Mouse (Mus musculus) neural tube, embryonic 15.5 days (tissue): Measurements from ENCODE around the gene Mdk. TPM values are rescaled to one million over a fixed set of nuclear protein-coding genes. Genes with fewer than 3 reads are reported as not detected.

Experiments used
- ATAC-seq: fragments of 200-750 bp; cut with Nextera tagmentation; 2 replicates; pipeline ENCODE4 v1.8.0; 2017; ENCODE audit warnings: mild to moderate bottlenecking, moderate TSS enrichment, moderate library complexity; ENCODE audit not compliant: low FRiP score
- H3K27ac ChIP-seq: fragments of 300-500 bp; sonication (generic); replicated peaks from 2 replicates; pipeline ENCODE4 v1.5.1; 2015; ENCODE audit warnings: mild to moderate bottlenecking, inconsistent platforms
- H3K27me3 ChIP-seq: fragments of 300-500 bp; sonication (generic); replicated peaks from 2 replicates; pipeline ENCODE4 v1.6.1; 2015; ENCODE audit warnings: inconsistent platforms
- H3K36me3 ChIP-seq: fragments of 300-500 bp; sonication (generic); 2 replicates; pipeline ENCODE4 v1.6.1; 2015; ENCODE audit warnings: inconsistent platforms
- H3K4me1 ChIP-seq: fragments of 300-500 bp; sonication (generic); 2 replicates; pipeline ENCODE4 v1.6.1; 2015; ENCODE audit warnings: inconsistent platforms
- H3K4me2 ChIP-seq: fragments of 300-500 bp; sonication (generic); 2 replicates; pipeline ENCODE4 v1.6.1; 2015; ENCODE audit warnings: inconsistent platforms, mild to moderate bottlenecking, moderate library complexity
- H3K4me3 ChIP-seq: fragments of 300-500 bp; sonication (generic); replicated peaks from 2 replicates; pipeline ENCODE4 v1.5.1; 2015; ENCODE audit warnings: mild to moderate bottlenecking, inconsistent platforms
- H3K9ac ChIP-seq: fragments of 300-500 bp; sonication (generic); replicated peaks from 2 replicates; pipeline ENCODE4 v1.6.1; 2015; ENCODE audit warnings: mild to moderate bottlenecking, inconsistent platforms
- H3K9me3 ChIP-seq: fragments of 300-500 bp; sonication (generic); replicated peaks from 2 replicates; pipeline ENCODE4 v1.6.1; 2016; ENCODE audit warnings: inconsistent platforms
- WGBS: fragments of 180-500 bp; shearing (Covaris S2); methylation state at CpG from one replicate; pipeline ENCODE4 v1.1.7; 2015; ENCODE audit warnings: mixed read lengths; 5-methylcytosine and 5-hydroxymethylcytosine counted together
- polyA plus RNA-seq: library from polyadenylated mRNA; unstranded; fragments of >200 nt; fragmentation: Nextera tagmentation; extraction: Ambion mirVana; gene quantifications from 2 replicates; pipeline ENCODE4 v1.2.1, GENCODE M21; 2015

Gene Mdk
- polyA plus RNA-seq, 1 experiment from 2014 or later, result 161 TPM

DNA sequence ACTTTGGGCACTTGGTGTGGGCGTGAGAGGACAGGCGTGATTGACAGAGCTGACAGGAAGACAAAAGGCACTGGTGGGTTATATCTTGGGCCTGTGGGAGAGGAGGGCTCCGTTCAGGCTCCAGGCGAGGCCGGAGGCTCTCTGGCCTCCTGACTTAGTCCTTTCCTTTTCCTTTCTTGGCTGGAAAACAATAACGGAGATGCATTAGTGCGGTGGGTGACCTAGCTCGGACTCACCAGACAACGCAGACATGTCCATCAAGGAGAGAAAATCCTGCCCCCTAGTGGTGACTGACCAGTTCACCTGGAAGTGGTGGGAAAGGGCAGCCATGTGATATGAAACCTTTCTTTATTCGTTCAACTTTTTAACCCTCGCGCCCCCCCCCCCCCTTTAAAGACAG is 2.2 kb downstream of the Mdk start:
- peaks cover 5% of the 10 kb centered on the region; the same call in 1 of the 2 replicates for H3K27me3 ChIP-seq
- H3K9ac ChIP-seq, result peak overlapping the region; percentile 37; the same call in 1 of the 2 replicates
- ATAC-seq, result no peak
- H3K4me3 ChIP-seq, result peak overlapping the region; percentile 54
- H3K36me3 ChIP-seq, result no peaks in the 10 kb centered on the region; the same call in 1 of the 2 replicates
- H3K4me1 ChIP-seq, result peaks cover 40% of the 10 kb centered on the region
- no peaks in the 10 kb centered on the region for H3K9me3 ChIP-seq
- 10% methylated on average over 12 of the region's 12 CpGs for WGBS
- peak overlapping the region; percentile 81 for H3K4me2 ChIP-seq
- H3K27ac ChIP-seq, result no peak overlapping the region

DNA sequence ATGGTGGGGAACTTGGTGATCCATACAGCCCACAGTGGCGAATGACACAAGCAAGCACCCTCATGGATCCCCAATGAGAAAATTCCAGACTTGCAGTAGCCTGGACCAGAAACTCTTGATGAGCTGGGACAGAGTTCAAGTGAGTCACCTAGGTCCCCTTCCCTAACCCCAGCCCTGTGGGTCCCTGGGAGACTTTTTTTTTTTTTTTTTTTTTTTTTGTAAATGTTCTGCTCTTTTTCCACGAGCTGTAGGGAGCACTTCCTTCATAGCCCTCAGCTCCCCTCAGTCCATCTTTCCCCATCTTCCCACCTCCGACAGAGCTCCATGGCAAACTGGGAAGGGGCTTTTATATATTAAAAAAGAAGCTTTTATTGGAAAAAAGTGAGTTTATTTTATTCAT is 2.6 kb downstream of the Mdk start:
- Histone ChIP-seq H3K4me3 (no peak overlapping the region), H3K9me3 (no peaks in the 10 kb centered on the region), H3K27ac (no peak overlapping the region), H3K4me2 (peak overlapping the region; percentile 81), H3K27me3 (peaks cover 6% of the 10 kb centered on the region; the same call in 1 of the 2 replicates), H3K4me1 (peaks cover 40% of the 10 kb centered on the region), H3K9ac (0 out of 2 replicates have a peak overlapping the region, but pooled peaks have one; percentile 37), H3K36me3 (no peaks in the 10 kb centered on the region; the same call in 1 of the 2 replicates)
- 60% methylated on average over 3 of the region's 3 CpGs for whole genome bisulfite sequencing
- no peak for ATAC-seq

GRCm38 (mm10) chr2:91928534-91929350 is 3.4 kb downstream of the Mdk start:
- Histone ChIP-seq H3K27ac (no peak overlapping the region), H3K4me1 (peaks cover 43% of the 10 kb centered on the region), H3K4me3 (no peak overlapping the region), H3K4me2 (no peak overlapping the region), H3K9ac (no peak overlapping the region), H3K27me3 (peaks cover 11% of the 10 kb centered on the region), H3K9me3 (no peaks in the 10 kb centered on the region), H3K36me3 (no peaks in the 10 kb centered on the region)
- WGBS, result 71% methylated on average over 23 of the region's 23 CpGs
- ATAC-seq, result no peak

- H3K9me3 ChIP-seq, result no peaks in the 10 kb centered on the region
- H3K4me3 ChIP-seq, result no peak overlapping the region
- no peaks in the 10 kb centered on the region for H3K36me3 ChIP-seq
- H3K4me1 ChIP-seq, result peaks cover 46% of the 10 kb centered on the region
- ATAC-seq, result no peak
- no peak overlapping the region for H3K9ac ChIP-seq
- 45% methylated on average over 34 of the region's 34 CpGs for WGBS
- H3K4me2 ChIP-seq, result peak overlapping the region; percentile 31
- H3K27ac ChIP-seq, result no peak overlapping the region
- peaks cover 18% of the 10 kb centered on the region for H3K27me3 ChIP-seq
These were observed 4.1 kb downstream of the Mdk start for GRCm38 (mm10) chr2:91927826-91928533.

- no peak within 1 kb of the TSS for H3K4me3 ChIP-seq
- H3K9ac ChIP-seq, result no peak within 1 kb of the TSS
- H3K4me2 ChIP-seq, result peak within 1 kb of the TSS; percentile 31
- peaks cover 29% of the 10 kb centered on the region for H3K27me3 ChIP-seq
- H3K27ac ChIP-seq, result no peak within 1 kb of the TSS
- 93% methylated on average over 3 of the region's 3 CpGs for WGBS
- H3K9me3 ChIP-seq, result no peaks in the 10 kb centered on the region
- no peaks in the 10 kb centered on the region for H3K36me3 ChIP-seq
- H3K4me1 ChIP-seq, result peaks cover 46% of the 10 kb centered on the region
- no peak for ATAC-seq
These were observed 5.1 kb downstream of the Mdk start, which contains the start of gene Chrm4 for GRCm38 (mm10) chr2:91926949-91927348. TSS of gene Chrm4 (plus strand) at chr2:91927249.

- Histone ChIP-seq H3K36me3 (no peaks in the 10 kb centered on the region), H3K27ac (no peak overlapping the region), H3K4me2 (no peak overlapping the region), H3K4me1 (peaks cover 44% of the 10 kb centered on the region), H3K9me3 (no peaks in the 10 kb centered on the region), H3K9ac (no peak overlapping the region), H3K27me3 (peaks cover 42% of the 10 kb centered on the region), H3K4me3 (no peak overlapping the region)
- no peak for ATAC-seq
- 87% methylated on average over 15 of the region's 15 CpGs for whole genome bisulfite sequencing
These were observed 6.7 kb downstream of the Mdk start for GRCm38 (mm10) chr2:91925442-91925841.

GRCm38 (mm10) chr2:91924726-91925125 is 7.4 kb downstream of the Mdk start:
- 57% methylated on average over 1 of the region's 1 CpGs for WGBS
- no peak overlapping the region for H3K9ac ChIP-seq
- H3K4me1 ChIP-seq, result peaks cover 37% of the 10 kb centered on the region
- peaks cover 49% of the 10 kb centered on the region for H3K27me3 ChIP-seq
- no peaks in the 10 kb centered on the region for H3K9me3 ChIP-seq
- no peak for ATAC-seq
- H3K4me2 ChIP-seq, result no peak overlapping the region
- no peaks in the 10 kb centered on the region for H3K36me3 ChIP-seq
- H3K27ac ChIP-seq, result no peak overlapping the region
- no peak overlapping the region for H3K4me3 ChIP-seq

DNA sequence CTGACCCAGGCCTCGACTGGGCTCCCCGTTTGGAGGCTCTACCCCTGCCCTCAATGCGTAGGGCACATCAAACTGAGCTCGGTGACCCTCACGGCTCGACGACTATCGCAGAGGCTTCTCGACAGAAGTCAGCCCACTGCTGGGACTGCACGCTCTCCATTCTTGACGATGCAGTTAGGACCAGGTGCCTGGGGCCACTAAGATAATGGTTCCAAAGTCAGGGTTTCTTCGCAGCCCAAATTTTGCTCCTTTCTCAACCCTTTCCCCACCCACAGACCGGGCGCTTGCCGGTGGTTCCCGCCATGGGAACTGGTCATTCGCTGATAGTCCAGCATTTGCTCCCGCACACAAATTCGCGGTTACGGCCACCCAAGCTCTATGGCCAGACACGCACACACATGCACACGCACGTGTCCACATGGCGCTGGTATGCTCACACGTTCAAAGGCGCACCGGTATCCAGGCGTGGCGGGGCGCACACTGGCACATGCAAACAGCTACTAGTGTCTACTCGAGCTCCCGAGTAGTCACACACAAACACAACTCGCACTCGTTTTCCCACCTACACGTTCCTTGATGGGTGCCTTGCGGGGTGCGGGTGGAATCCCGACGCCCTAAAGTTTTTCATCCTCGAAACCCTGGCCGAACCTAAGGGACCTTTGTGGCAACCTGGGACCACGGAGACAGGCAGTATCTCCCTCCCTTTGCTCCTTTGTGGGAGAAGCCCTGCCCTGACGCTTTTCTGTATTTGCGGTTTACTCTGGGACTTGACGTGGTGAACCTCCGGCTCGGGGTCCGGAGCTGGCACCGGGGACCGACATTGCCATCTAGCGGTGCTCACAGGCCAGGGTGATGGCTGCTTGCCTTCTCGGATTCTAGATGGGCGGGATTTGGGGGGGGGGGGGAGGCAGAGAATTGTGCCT is 8.4 kb downstream of the Mdk start:
- Histone ChIP-seq H3K4me3 (peak overlapping the region; percentile 69), H3K27ac (no peak overlapping the region), H3K9ac (peak overlapping the region; percentile 12; the same call in 1 of the 2 replicates), H3K9me3 (no peaks in the 10 kb centered on the region), H3K4me1 (peaks cover 32% of the 10 kb centered on the region), H3K4me2 (peak overlapping the region; percentile 93), H3K36me3 (peaks cover 7% of the 10 kb centered on the region), H3K27me3 (peaks cover 53% of the 10 kb centered on the region)
- peak; percentile 17; the same call in 1 of the 2 replicates for ATAC-seq
- WGBS, result 3% methylated on average over 54 of the region's 54 CpGs

DNA sequence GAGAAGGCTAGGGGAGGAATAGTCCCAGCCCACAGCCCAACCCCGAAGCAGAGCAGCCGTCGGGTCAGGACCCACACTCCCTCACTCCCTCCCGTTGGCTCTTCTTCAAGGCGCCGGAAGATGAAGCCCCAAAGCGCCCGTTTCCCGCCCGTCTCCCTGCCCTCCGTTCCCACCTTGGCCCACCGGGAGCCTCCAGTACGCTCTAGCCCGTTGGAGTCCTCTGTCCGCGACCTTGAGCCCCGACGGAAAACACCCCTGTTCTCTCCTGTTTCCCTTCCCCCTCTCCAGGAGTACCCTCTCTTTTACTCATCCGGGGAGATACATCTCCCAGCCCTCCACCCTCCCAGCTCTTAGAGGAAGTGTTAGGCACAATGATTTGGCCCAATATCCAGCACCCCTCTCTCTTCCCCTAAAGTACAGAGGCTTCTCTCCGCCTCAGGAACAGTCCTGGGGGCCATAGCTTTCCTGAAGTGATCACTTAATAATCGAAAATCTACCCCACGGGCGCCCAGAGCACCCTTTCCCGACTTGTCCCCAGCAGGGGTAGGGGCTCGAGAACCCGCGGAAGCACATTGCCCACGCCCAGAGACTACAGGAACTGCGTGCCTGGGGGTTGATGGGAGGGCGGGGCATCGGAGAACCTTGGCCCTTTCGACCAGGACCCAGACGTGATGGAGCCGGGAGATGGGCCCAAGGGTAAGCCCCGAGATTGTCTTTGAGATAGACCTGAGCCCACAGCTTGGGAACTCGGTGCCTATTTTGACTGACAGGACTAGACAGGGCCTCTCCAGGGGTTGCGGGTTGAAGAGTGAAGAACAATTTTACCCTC is 9.3 kb downstream of the Mdk start:
- no peak overlapping the region for H3K27ac ChIP-seq
- H3K9ac ChIP-seq, result peak overlapping the region; percentile 55
- peaks cover 16% of the 10 kb centered on the region for H3K36me3 ChIP-seq
- H3K9me3 ChIP-seq, result no peaks in the 10 kb centered on the region
- peak; percentile 4; the same call in 1 of the 2 replicates for ATAC-seq
- 3% methylated on average over 37 of the region's 37 CpGs for WGBS
- H3K4me1 ChIP-seq, result peaks cover 32% of the 10 kb centered on the region
- H3K4me2 ChIP-seq, result peak overlapping the region; percentile 93
- H3K4me3 ChIP-seq, result peak overlapping the region; percentile 69
- peaks cover 53% of the 10 kb centered on the region for H3K27me3 ChIP-seq

DNA sequence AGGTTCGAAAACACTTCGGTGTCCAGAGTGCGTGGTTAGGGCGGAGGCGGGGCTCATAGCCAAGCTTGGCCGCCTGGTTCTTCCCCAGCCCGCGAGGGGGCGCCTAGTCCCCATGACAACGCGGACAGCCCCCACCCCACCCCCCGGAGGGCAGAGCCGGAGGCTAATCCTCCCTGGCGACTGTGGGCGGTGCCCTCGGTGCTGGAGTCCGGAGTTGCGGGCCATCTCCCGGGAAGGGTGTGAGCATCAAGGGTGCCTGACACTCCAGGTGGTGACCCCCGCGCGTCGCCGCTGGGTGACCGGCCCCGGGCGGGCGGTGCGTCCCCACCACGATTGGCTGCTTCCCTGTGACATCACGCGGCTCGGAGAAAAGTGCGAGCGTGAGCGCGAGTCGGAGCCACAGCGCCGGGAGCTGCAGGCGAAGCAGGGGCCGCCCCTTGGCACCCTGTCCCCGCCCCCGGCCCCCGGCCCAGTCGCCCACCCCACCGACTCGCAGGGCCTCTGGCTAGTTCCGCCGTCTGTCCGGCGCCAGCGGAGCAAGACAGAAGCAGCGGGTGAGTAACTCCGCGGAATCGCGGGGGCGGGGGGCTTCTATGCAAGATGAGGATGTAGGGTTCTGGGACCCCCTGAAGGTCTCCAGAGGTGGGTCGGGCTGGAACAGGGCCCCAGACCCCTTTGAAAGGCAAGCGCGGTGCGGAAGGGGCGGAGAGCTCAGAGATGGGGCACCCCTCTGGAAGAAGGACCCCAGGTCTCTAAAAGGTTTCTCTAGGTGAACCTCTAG is 10.1 kb downstream of the Mdk start:
- H3K4me1 ChIP-seq, result peaks cover 32% of the 10 kb centered on the region
- peak overlapping the region; percentile 55 for H3K9ac ChIP-seq
- H3K36me3 ChIP-seq, result peaks cover 24% of the 10 kb centered on the region
- ATAC-seq, result peak; percentile 75
- H3K4me2 ChIP-seq, result peak overlapping the region; percentile 93
- no peaks in the 10 kb centered on the region for H3K9me3 ChIP-seq
- H3K4me3 ChIP-seq, result peak overlapping the region; percentile 69
- WGBS, result 1% methylated on average over 64 of the region's 64 CpGs
- H3K27me3 ChIP-seq, result peaks cover 53% of the 10 kb centered on the region
- no peak overlapping the region for H3K27ac ChIP-seq
